Mouse (Mus musculus) embryonic fibroblast, embryonic 13.5 days (primary cell): ENCODE data around the gene Rsu1. TPM values are rescaled to one million over a fixed set of nuclear protein-coding genes. Genes with fewer than 3 reads are reported as not detected.
"Not testable (repeated sequence)": the region's sequence is repeated elsewhere in the genome, so short reads cannot be mapped to it uniquely, and the experiment has no call there.

ENCODE experiments used
- H3K27ac ChIP-seq: 2 replicates; pipeline ENCODE4 v1.5.1; 2012; ENCODE audit warnings: low read length, control low read depth, inconsistent platforms; ENCODE audit not compliant: insufficient read depth
- H3K4me1 ChIP-seq: 2 replicates; pipeline ENCODE4 v1.6.1; 2011; ENCODE audit warnings: low read length; ENCODE audit not compliant: control insufficient read depth, insufficient read depth
- H3K4me3 ChIP-seq: 2 replicates; pipeline ENCODE4 v1.5.1; 2011; ENCODE audit warnings: mild to moderate bottlenecking, control low read depth, low read length; ENCODE audit not compliant: insufficient read depth
- CTCF ChIP-seq: IDR thresholded peaks from 2 replicates; pipeline ENCODE4 v1.5.1; 2011; ENCODE audit warnings: mild to moderate bottlenecking, control low read depth, low read length, moderate library complexity, borderline replicate concordance; ENCODE audit not compliant: insufficient read depth
- POLR2A ChIP-seq: IDR thresholded peaks from 2 replicates; pipeline ENCODE4 v1.6.1; 2011; ENCODE audit warnings: low read depth, mild to moderate bottlenecking, control low read depth, low read length, moderate library complexity
- polyA plus RNA-seq: library from polyadenylated mRNA; stranded (reverse); fragments of >200 nt; gene quantifications from 2 replicates; pipeline ENCODE4 v1.2.4, GENCODE M21; 2011; ENCODE audit warnings: low read depth; ENCODE audit not compliant: missing spikeins, insufficient read length

The Rsu1 gene
- polyA plus RNA-seq, 1 experiment: 235 TPM

- H3K4me1 ChIP-seq: no peaks in the 10 kb centered on the region
- H3K27ac ChIP-seq: no peak overlapping the region
- TF ChIP-seq POLR2A (no peak), CTCF (no peak)
- H3K4me3 ChIP-seq: no peak overlapping the region
Observed at GRCm38 (mm10) chr2:13199713-13200112, 71.5 kb downstream of the Rsu1 start.

- Histone ChIP-seq H3K4me3 (no peak overlapping the region), H3K4me1 (no peaks in the 10 kb centered on the region), H3K27ac (no peak overlapping the region)
- TF ChIP-seq CTCF: no peak
- TF ChIP-seq POLR2A: no peak
Observed at GRCm38 (mm10) chr2:13199033-13199432, 72.2 kb downstream of the Rsu1 start.

- Histone ChIP-seq H3K4me3 (no peak overlapping the region), H3K4me1 (no peaks in the 10 kb centered on the region), H3K27ac (no peak overlapping the region)
- TF ChIP-seq POLR2A: no peak
- no peak for TF ChIP-seq CTCF
Observed at GRCm38 (mm10) chr2:13195540-13195939, 75.7 kb downstream of the Rsu1 start.

- Histone ChIP-seq H3K27ac (no peak overlapping the region), H3K4me3 (no peak overlapping the region), H3K4me1 (peaks cover 6% of the 10 kb centered on the region)
- no peak for TF ChIP-seq CTCF
- TF ChIP-seq POLR2A: no peak
Observed at GRCm38 (mm10) chr2:13192157-13192556, 79.1 kb downstream of the Rsu1 start.

- Histone ChIP-seq H3K4me3 (no peak overlapping the region), H3K4me1 (peaks cover 6% of the 10 kb centered on the region)
- no peak for TF ChIP-seq POLR2A
- no peak for TF ChIP-seq CTCF
Observed at GRCm38 (mm10) chr2:13190767-13191166, 80.4 kb downstream of the Rsu1 start.

GRCm38 (mm10) chr2:13188831-13189495 lies 82.3 kb downstream of the Rsu1 start:
- Histone ChIP-seq H3K4me1 (peaks cover 6% of the 10 kb centered on the region), H3K27ac (peak overlapping the region; percentile 96), H3K4me3 (no peak overlapping the region)
- TF ChIP-seq POLR2A: no peak

More at GRCm38 (mm10) chr2:13190767-13191166, 80.4 kb downstream of the Rsu1 start:
- H3K27ac ChIP-seq: no peak overlapping the region

- no peak overlapping the region for H3K4me3 ChIP-seq
- TF ChIP-seq CTCF (no peak), POLR2A (no peak)
- H3K4me1 ChIP-seq: no peaks in the 10 kb centered on the region
- H3K27ac ChIP-seq: no peak overlapping the region
Observed at GRCm38 (mm10) chr2:13183124-13183523, 88.1 kb downstream of the Rsu1 start.

- not testable (repeated sequence) for H3K4me1 ChIP-seq, H3K27ac ChIP-seq
Observed at GRCm38 (mm10) chr2:13181899-13182298, 89.3 kb downstream of the Rsu1 start.

GRCm38 (mm10) chr2:13177698-13178395 lies 93.4 kb downstream of the Rsu1 start:
- Histone ChIP-seq H3K4me1 (no peaks in the 10 kb centered on the region), H3K27ac (no peak overlapping the region), H3K4me3 (no peak overlapping the region)
- TF ChIP-seq POLR2A (no peak), CTCF (no peak)

More at GRCm38 (mm10) chr2:13181899-13182298, 89.3 kb downstream of the Rsu1 start:
- H3K4me3 ChIP-seq: not testable (repeated sequence)

GRCm38 (mm10) chr2:13176304-13176620 lies 95.0 kb downstream of the Rsu1 start:
- no peak overlapping the region for H3K4me3 ChIP-seq
- TF ChIP-seq POLR2A (no peak), CTCF (no peak)
- H3K4me1 ChIP-seq: no peaks in the 10 kb centered on the region
- no peak overlapping the region for H3K27ac ChIP-seq
